Mouse (Mus musculus): ENCODE measurements at regions not wholly inside any gene's neighbourhood (a gene's known extent, or its start where the extent isn't known, plus 50 kb on each side); places are given as distances from the start of the nearest gene placed in this dataset.

DNA sequence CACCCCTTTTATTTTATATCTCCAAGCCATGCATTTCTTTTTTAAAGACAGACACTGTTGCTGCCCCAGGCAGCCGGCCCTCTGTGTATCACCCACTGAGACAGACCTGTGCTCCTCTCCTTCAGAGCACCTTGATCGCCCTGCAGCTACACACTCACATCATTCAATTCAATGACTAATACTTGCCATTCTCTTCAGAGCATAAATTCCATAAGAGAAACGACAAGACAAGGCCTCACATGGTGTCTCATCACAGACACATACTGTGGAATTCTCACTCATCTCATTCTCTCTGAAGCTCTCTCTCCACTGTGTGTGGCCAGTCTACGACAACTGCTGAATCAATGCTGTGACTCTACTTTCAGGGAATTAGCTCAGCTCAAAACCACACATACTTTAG is 94.6 kb upstream of the 4933412E24Rik start:
- DNase-seq (ENCODE audit: low spot score in 2 of 2) = no peak

- DNase-seq (ENCODE audit: low spot score in 2 of 2) = no peak
Observed at GRCm38 (mm10) chr15:60104126-60104525, 87.7 kb upstream of the 4933412E24Rik start.

DNA sequence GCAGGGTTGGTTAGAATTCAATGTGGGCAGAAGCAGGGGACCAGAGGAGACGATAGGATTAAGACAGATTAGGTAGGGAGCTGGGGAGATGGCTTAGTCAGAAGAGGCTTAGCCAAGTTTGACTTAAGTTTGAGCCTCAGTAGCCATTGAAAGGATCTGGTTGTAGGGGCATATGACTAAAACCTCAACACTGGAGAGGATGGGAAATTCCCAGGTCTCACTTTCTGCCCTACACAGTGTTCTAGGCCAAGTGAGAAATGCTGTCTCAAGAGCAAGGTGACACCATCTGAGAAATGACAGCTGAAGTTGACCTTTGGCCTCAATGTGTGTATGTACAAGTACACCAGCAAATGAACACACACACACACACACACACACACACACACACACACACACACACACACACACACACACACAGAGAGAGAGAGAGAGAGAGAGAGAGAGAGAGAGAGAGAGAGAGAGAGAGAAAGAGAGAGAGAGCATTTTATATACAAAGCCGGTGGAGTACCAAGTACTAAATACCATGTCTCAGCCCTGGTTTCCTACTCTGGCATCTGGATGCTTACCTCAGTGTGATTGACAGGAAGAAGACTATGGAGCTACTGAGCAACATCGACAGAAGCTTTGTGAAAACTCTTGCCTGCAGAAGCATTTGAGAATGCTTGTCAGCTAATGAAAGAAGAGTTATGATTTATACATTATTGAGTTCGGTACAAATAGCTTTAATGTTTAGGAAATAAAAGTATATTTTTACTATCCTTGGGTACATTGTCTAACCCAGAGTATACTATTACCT is 85.3 kb upstream of the 4933412E24Rik start:
- no peak for DNase-seq (ENCODE audit: low spot score in 2 of 2)

GRCm38 (mm10) chr15:60097141-60097540 is 80.7 kb upstream of the 4933412E24Rik start:
- peak; percentile 45 to 58 for DNase-seq (ENCODE audit: low spot score in 2 of 2)

- DNase-seq (ENCODE audit: low spot score in 2 of 2) = peak; percentile 3 to 18
Observed at GRCm38 (mm10) chr15:60096131-60096530, 79.7 kb upstream of the 4933412E24Rik start.

DNA sequence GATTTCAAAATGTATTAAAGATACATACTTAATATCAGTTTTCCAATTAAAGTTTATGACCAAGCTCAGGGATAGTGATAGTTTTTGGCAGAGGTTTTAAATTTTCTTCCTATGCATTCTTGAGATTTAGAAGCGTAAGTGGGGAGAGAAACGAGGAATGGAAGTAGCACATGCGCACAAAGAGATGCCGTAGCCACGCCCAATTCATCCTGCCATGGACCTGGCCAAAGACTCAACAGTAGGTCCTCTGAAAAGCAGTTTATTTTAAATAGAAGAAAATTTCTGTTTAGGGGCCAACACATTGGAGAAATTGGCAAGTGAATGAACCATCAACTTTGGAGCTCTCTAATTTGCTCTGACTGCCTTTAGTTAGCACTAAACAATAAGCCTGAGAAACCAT is 73.5 kb upstream of the 4933412E24Rik start:
- DNase-seq (ENCODE audit: low spot score in 2 of 2) = no peak

DNA sequence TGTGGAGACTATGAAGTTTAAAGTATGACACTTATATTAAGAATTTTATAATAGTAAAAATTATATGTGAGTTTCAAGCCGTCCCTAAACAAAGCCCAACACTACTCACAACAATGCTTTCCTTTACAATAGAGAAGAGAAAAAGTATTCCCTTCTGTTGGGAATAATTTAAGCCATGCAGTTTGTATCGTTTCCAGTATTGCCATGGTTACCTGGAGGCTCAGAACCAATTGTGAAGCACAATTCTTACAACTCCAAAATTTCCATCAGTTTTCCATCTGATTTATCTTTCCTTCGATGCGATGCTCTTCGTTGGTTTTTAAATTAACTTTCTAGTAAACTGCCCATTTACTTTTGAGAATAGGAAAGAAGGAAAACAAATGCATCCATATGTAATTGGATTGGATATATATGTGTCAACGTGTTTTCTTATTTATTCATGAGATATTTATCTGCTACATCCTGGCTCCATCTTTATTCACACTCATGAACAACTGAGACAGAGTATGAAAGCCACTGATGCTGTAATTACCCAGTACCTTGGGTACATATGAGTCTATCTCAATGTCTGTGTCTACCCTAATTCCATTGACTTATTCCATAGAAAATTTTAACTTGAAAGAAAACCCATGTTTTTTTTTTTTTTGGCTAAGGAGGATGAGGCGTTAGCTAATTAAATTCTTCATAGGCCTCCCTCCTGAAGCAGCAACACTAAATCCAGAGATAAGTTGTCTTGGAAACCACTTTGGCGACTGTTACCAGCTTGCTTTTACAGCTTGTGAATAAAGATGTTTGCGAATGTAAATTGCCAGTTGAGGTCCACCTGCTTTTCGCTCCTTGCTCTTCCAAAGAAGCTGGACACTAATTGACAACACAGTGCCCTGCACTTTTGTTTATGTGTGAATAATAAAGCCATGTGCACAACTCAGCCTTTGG is 72.8 kb upstream of the 4933412E24Rik start:
- DNase-seq (ENCODE audit: low spot score in 2 of 2) = peak in 1 of 2 experiments; percentile 14
